Mouse (Mus musculus): Measurements from ENCODE around the gene Mpped2.

Gene Mpped2

GRCm38 (mm10) chr2:106856361-106856961, 163.4 kb downstream of the Mpped2 start:
- no peak for DNase-seq (ENCODE audit: low read depth)

- DNase-seq (ENCODE audit: low read depth): no peak
Measured at GRCm38 (mm10) chr2:106857258-106857657, 164.2 kb downstream of the Mpped2 start.

- DNase-seq (ENCODE audit: low read depth): no peak
Measured at GRCm38 (mm10) chr2:106857711-106858110, 164.6 kb downstream of the Mpped2 start.

- DNase-seq (ENCODE audit: low read depth): no peak
Measured at GRCm38 (mm10) chr2:106860856-106861679, 168.0 kb downstream of the Mpped2 start.

- DNase-seq (ENCODE audit: low read depth): no peak
Measured at GRCm38 (mm10) chr2:106863050-106863653, 170.1 kb downstream of the Mpped2 start.

GRCm38 (mm10) chr2:106865148-106865786, 172.2 kb downstream of the Mpped2 start:
- DNase-seq (ENCODE audit: low read depth): no peak

- DNase-seq (ENCODE audit: low read depth): no peak
Measured at GRCm38 (mm10) chr2:106866303-106866702, 173.2 kb downstream of the Mpped2 start.

GRCm38 (mm10) chr2:106870886-106871285, 177.8 kb downstream of the Mpped2 start:
- DNase-seq (ENCODE audit: low read depth): no peak

GRCm38 (mm10) chr2:106873166-106873565, 180.1 kb downstream of the Mpped2 start:
- DNase-seq (ENCODE audit: low read depth): no peak

GRCm38 (mm10) chr2:106883390-106883789, 190.3 kb downstream of the Mpped2 start:
- DNase-seq (ENCODE audit: low read depth): no peak

GRCm38 (mm10) chr2:106888174-106888573, 195.1 kb downstream of the Mpped2 start:
- DNase-seq (ENCODE audit: low read depth): no peak

- no peak for DNase-seq (ENCODE audit: low read depth)
Measured at GRCm38 (mm10) chr2:106889297-106890000, 196.4 kb downstream of the Mpped2 start.

- DNase-seq (ENCODE audit: low read depth): no peak
Measured at GRCm38 (mm10) chr2:106893376-106893775, 200.3 kb downstream of the Mpped2 start.

GRCm38 (mm10) chr2:106895326-106896023, 202.4 kb downstream of the Mpped2 start:
- no peak for DNase-seq (ENCODE audit: low read depth)

GRCm38 (mm10) chr2:106896024-106896384, 202.9 kb downstream of the Mpped2 start:
- no peak for DNase-seq (ENCODE audit: low read depth)

- DNase-seq (ENCODE audit: low read depth): no peak
Measured at GRCm38 (mm10) chr2:106911951-106912480, 218.9 kb downstream of the Mpped2 start.
